Mouse (Mus musculus): ENCODE measurements at regions not wholly inside any gene's neighbourhood (a gene's known extent, or its start where the extent isn't known, plus 50 kb on each side); places are given as distances from the start of the nearest gene placed in this dataset.
A peak's percentile ranks its signal among the peaks of the same experiment; 100 is the strongest.

- Histone ChIP-seq H3K27me3 (no peaks in the 10 kb centered on the region), H3K4me2 (replicated peaks) (no peak overlapping the region), H3K9me3 (no peaks in the 10 kb centered on the region), H3K4me3 (no peak overlapping the region), H3K9ac (no peak overlapping the region), H3K27ac (no peak overlapping the region), H3K36me3 (no peaks in the 10 kb centered on the region), H3K4me1 (no peaks in the 10 kb centered on the region)
- ATAC-seq (ENCODE audit: low FRiP score, low read depth): peak; percentile 51; the same call in 1 of the 2 replicates
- 41% methylated on average over 1 of the region's 1 CpGs for WGBS
Measured at GRCm38 (mm10) chr13:64594376-64594775, 96.8 kb upstream of the Fam240b start.

GRCm38 (mm10) chr13:64573711-64574110 lies 76.1 kb upstream of the Fam240b start:
- no peaks in the 10 kb centered on the region for H3K9me3 ChIP-seq
- H3K4me2 ChIP-seq (replicated peaks): no peak overlapping the region
- H3K36me3 ChIP-seq: no peaks in the 10 kb centered on the region
- H3K4me1 ChIP-seq: 0 out of 2 replicates have a peak, but pooled peaks cover 4% of the 10 kb centered on the region
- no peak; the same call in 1 of the 2 replicates for ATAC-seq (ENCODE audit: low FRiP score, low read depth)
- no peak overlapping the region for H3K9ac ChIP-seq
- no peak overlapping the region for H3K4me3 ChIP-seq
- no peaks in the 10 kb centered on the region for H3K27me3 ChIP-seq
- no peak overlapping the region for H3K27ac ChIP-seq
- 48% methylated on average over 2 of the region's 2 CpGs for WGBS

- Histone ChIP-seq H3K4me3 (no peak overlapping the region), H3K9me3 (peaks cover 6% of the 10 kb centered on the region), H3K27me3 (no peaks in the 10 kb centered on the region), H3K9ac (no peak overlapping the region), H3K27ac (no peak overlapping the region), H3K4me2 (replicated peaks) (no peak overlapping the region), H3K36me3 (no peaks in the 10 kb centered on the region), H3K4me1 (0 out of 2 replicates have a peak, but pooled peaks cover 11% of the 10 kb centered on the region)
- no peak for ATAC-seq (ENCODE audit: low FRiP score, low read depth)
- WGBS: 57% methylated on average over 6 of the region's 6 CpGs
Measured at GRCm38 (mm10) chr13:64568876-64569275, 71.3 kb upstream of the Fam240b start.

- no peaks in the 10 kb centered on the region for H3K36me3 ChIP-seq
- no peaks in the 10 kb centered on the region for H3K27me3 ChIP-seq
- H3K4me3 ChIP-seq: no peak overlapping the region
- H3K9me3 ChIP-seq: peaks cover 7% of the 10 kb centered on the region
- H3K9ac ChIP-seq: no peak overlapping the region
- 25% methylated on average over 2 of the region's 2 CpGs for WGBS
- H3K4me2 ChIP-seq (replicated peaks): no peak overlapping the region
- H3K27ac ChIP-seq: peak overlapping the region; percentile 59; the same call in 1 of the 2 replicates
- 0 out of 2 replicates have a peak, but pooled peaks cover 11% of the 10 kb centered on the region for H3K4me1 ChIP-seq
- ATAC-seq (ENCODE audit: low FRiP score, low read depth): peak; percentile 87
Measured at GRCm38 (mm10) chr13:64566966-64567708, 69.5 kb upstream of the Fam240b start.

GRCm38 (mm10) chr13:64565791-64566190 lies 68.2 kb upstream of the Fam240b start:
- Histone ChIP-seq H3K9ac (no peak overlapping the region), H3K27me3 (no peaks in the 10 kb centered on the region), H3K36me3 (no peaks in the 10 kb centered on the region), H3K27ac (no peak overlapping the region), H3K9me3 (peaks cover 7% of the 10 kb centered on the region), H3K4me3 (no peak overlapping the region), H3K4me2 (replicated peaks) (no peak overlapping the region), H3K4me1 (0 out of 2 replicates have a peak, but pooled peaks cover 11% of the 10 kb centered on the region)
- no peak for ATAC-seq (ENCODE audit: low FRiP score, low read depth)

Data from limb, embryonic 13.5 days (tissue).